Comparison of ENCODE assay signal across 13 mouse cellular contexts in genomic region chr1:51895961-51896360, GRCm38 (mm10). TPM values are rescaled to one million over a fixed set of nuclear protein-coding genes. Genes with fewer than 3 reads are reported as not detected.
DNase-seq lines count a peak whose midpoint lies in the region; ATAC-seq and TF ChIP-seq lines count a peak whose summit lies in the region.
"Had no signal": no experiment of that assay in that cellular context is flagged by ENCODE, and none has a peak within 500 bp of the region (broad histone marks: within the 10 kb centered on the region; RNA-seq: fewer than 3 reads in every experiment).

No protein-coding gene starts in this region.

- H3K9ac ChIP-seq in forebrain, embryonic 12.5 days, result no peak overlapping the region
- H3K9ac ChIP-seq in forebrain, postnatal 0 days, result no peak overlapping the region
- 0 out of 2 replicates have a peak overlapping the region, but pooled peaks have one; percentile 21 for H3K9ac ChIP-seq in liver, postnatal 0 days (replicated peaks)
- no peak overlapping the region for H3K9ac ChIP-seq in liver, embryonic 12.5 days
- no peak overlapping the region for H3K9ac ChIP-seq in stomach, embryonic 15.5 days
- H3K9ac ChIP-seq in stomach, postnatal 0 days (ENCODE audit: low read length), result no peak overlapping the region
- H3K9ac ChIP-seq: intestine, embryonic 15.5 days; limb, embryonic 12.5 days had no signal

- no peak overlapping the region for H3K4me3 ChIP-seq in forebrain, embryonic 12.5 days (replicated peaks)
- no peak overlapping the region for H3K4me3 ChIP-seq in forebrain, postnatal 0 days (ENCODE audit: low read depth, low read length)
- peak overlapping the region; percentile 15 for H3K4me3 ChIP-seq in liver, postnatal 0 days (ENCODE audit: low read depth, low read length)
- no peak overlapping the region for H3K4me3 ChIP-seq in liver, embryonic 12.5 days
- no peak overlapping the region for H3K4me3 ChIP-seq in stomach, embryonic 15.5 days (replicated peaks)
- no peak overlapping the region for H3K4me3 ChIP-seq in stomach, postnatal 0 days (ENCODE audit: low read depth, low read length)
- H3K4me3 ChIP-seq: intestine, embryonic 15.5 days; limb, embryonic 12.5 days had no signal

- no peak for TF ChIP-seq CTCF in forebrain, postnatal 0 days (IDR thresholded peaks at IDR 0.05; ENCODE audit: low read depth)
- no peak for TF ChIP-seq CTCF in liver, postnatal 0 days (IDR thresholded peaks at IDR 0.05; ENCODE audit: low read depth)
- TF ChIP-seq CTCF in stomach, postnatal 0 days (IDR thresholded peaks at IDR 0.05; ENCODE audit: low read depth), result no peak

- peak; percentile 39; the same call in 1 of the 2 replicates for ATAC-seq in forebrain, embryonic 12.5 days (ENCODE audit: low FRiP score)
- no peak for ATAC-seq in forebrain, postnatal 0 days
- ATAC-seq in liver, postnatal 0 days, result peak; percentile 70
- ATAC-seq in liver, embryonic 12.5 days, result no peak
- ATAC-seq in stomach, embryonic 15.5 days (ENCODE audit: insufficient read depth, low FRiP score, low read depth), result 0 out of 2 replicates have a peak, but pooled peaks have one; percentile 28
- ATAC-seq in stomach, postnatal 0 days (ENCODE audit: low FRiP score, low TSS enrichment), result no peak
- ATAC-seq: intestine, embryonic 15.5 days had no signal

- WGBS in forebrain, embryonic 12.5 days, result 23% methylated on average over 10 of the region's 10 CpGs
- WGBS in forebrain, postnatal 0 days, result 29% methylated on average over 10 of the region's 10 CpGs
- 52% methylated on average over 10 of the region's 10 CpGs for WGBS in liver, postnatal 0 days (ENCODE audit: insufficient replicate concordance)
- WGBS in liver, embryonic 12.5 days (ENCODE audit: insufficient replicate concordance), result 63% methylated on average over 10 of the region's 10 CpGs
- 51% methylated on average over 10 of the region's 10 CpGs for WGBS in stomach, embryonic 15.5 days
- 46% methylated on average over 10 of the region's 10 CpGs for WGBS in stomach, postnatal 0 days

- H3K9me3 ChIP-seq in forebrain, embryonic 12.5 days, result no peaks in the 10 kb centered on the region
- H3K9me3 ChIP-seq in forebrain, postnatal 0 days (ENCODE audit: low read length), result no peaks in the 10 kb centered on the region
- H3K9me3 ChIP-seq in liver, postnatal 0 days (ENCODE audit: low read length), result no peaks in the 10 kb centered on the region
- no peaks in the 10 kb centered on the region for H3K9me3 ChIP-seq in liver, embryonic 12.5 days (replicated peaks)
- H3K9me3 ChIP-seq in stomach, embryonic 15.5 days, result no peaks in the 10 kb centered on the region
- H3K9me3 ChIP-seq in stomach, postnatal 0 days (ENCODE audit: control insufficient read depth, low read length), result no peaks in the 10 kb centered on the region
- H3K9me3 ChIP-seq: intestine, embryonic 15.5 days; limb, embryonic 12.5 days had no signal

- TF ChIP-seq EP300 in liver, postnatal 0 days (IDR thresholded peaks at IDR 0.05; ENCODE audit: low read depth), result no peak
- no peak for TF ChIP-seq EP300 in stomach, postnatal 0 days (optimal IDR thresholded peaks at IDR 0.05)

- no peaks in the 10 kb centered on the region for H3K36me3 ChIP-seq in forebrain, embryonic 12.5 days (replicated peaks)
- no peaks in the 10 kb centered on the region for H3K36me3 ChIP-seq in forebrain, postnatal 0 days (ENCODE audit: insufficient read depth)
- no peaks in the 10 kb centered on the region for H3K36me3 ChIP-seq in liver, postnatal 0 days (replicated peaks; ENCODE audit: insufficient read depth, low read length)
- no peaks in the 10 kb centered on the region for H3K36me3 ChIP-seq in liver, embryonic 12.5 days
- H3K36me3 ChIP-seq in stomach, embryonic 15.5 days, result no peaks in the 10 kb centered on the region
- no peaks in the 10 kb centered on the region for H3K36me3 ChIP-seq in stomach, postnatal 0 days (ENCODE audit: control insufficient read depth, insufficient read depth, low read length)
- H3K36me3 ChIP-seq: intestine, embryonic 15.5 days had no signal

- H3K27me3 ChIP-seq in forebrain, embryonic 12.5 days, result no peaks in the 10 kb centered on the region
- no peaks in the 10 kb centered on the region for H3K27me3 ChIP-seq in forebrain, postnatal 0 days (ENCODE audit: insufficient read depth, low read length)
- no peaks in the 10 kb centered on the region for H3K27me3 ChIP-seq in liver, postnatal 0 days (ENCODE audit: insufficient read depth, low read length)
- H3K27me3 ChIP-seq in liver, embryonic 12.5 days (replicated peaks), result no peaks in the 10 kb centered on the region
- H3K27me3 ChIP-seq in stomach, embryonic 15.5 days (replicated peaks), result no peaks in the 10 kb centered on the region
- no peaks in the 10 kb centered on the region for H3K27me3 ChIP-seq in stomach, postnatal 0 days (ENCODE audit: control insufficient read depth, insufficient read depth, low read length)
- H3K27me3 ChIP-seq: intestine, embryonic 15.5 days; limb, embryonic 12.5 days had no signal

- no peak for DNase-seq in forebrain, postnatal 0 days
- DNase-seq in liver, postnatal 0 days, result no peak
- DNase-seq in stomach, postnatal 0 days (ENCODE audit: low spot score), result no peak
- no peak for DNase-seq in natural killer cell, adult 2 months (ENCODE audit: low spot score in 2 of 2)
- DNase-seq: cerebellum, adult 8-10 months; heart, adult 18-20 months; lung, adult 2 months had no signal

- H3K4me2 ChIP-seq in forebrain, embryonic 12.5 days, result 0 out of 2 replicates have a peak overlapping the region, but pooled peaks have one; percentile 11
- no peak overlapping the region for H3K4me2 ChIP-seq in forebrain, postnatal 0 days (ENCODE audit: low read depth)
- peak overlapping the region; percentile 55 for H3K4me2 ChIP-seq in liver, postnatal 0 days (ENCODE audit: low read depth, low read length)
- no peak overlapping the region for H3K4me2 ChIP-seq in liver, embryonic 12.5 days
- no peak overlapping the region for H3K4me2 ChIP-seq in stomach, embryonic 15.5 days
- H3K4me2 ChIP-seq in stomach, postnatal 0 days (replicated peaks; ENCODE audit: low read depth), result no peak overlapping the region
- H3K4me2 ChIP-seq: intestine, embryonic 15.5 days; limb, embryonic 12.5 days had no signal

- H3K4me1 ChIP-seq in forebrain, embryonic 12.5 days, result peaks cover 34% of the 10 kb centered on the region
- H3K4me1 ChIP-seq in forebrain, postnatal 0 days (ENCODE audit: insufficient read depth), result 0 out of 2 replicates have a peak, but pooled peaks cover 4% of the 10 kb centered on the region
- peaks cover 24% of the 10 kb centered on the region for H3K4me1 ChIP-seq in liver, postnatal 0 days (ENCODE audit: insufficient read depth)
- peaks cover 28% of the 10 kb centered on the region for H3K4me1 ChIP-seq in liver, embryonic 12.5 days
- peaks cover 21% of the 10 kb centered on the region; the same call in 1 of the 2 replicates for H3K4me1 ChIP-seq in stomach, embryonic 15.5 days
- H3K4me1 ChIP-seq in stomach, postnatal 0 days (replicated peaks; ENCODE audit: control insufficient read depth, insufficient read depth), result peaks cover 2% of the 10 kb centered on the region

- H3K27ac ChIP-seq in forebrain, embryonic 12.5 days, result no peak overlapping the region
- no peak overlapping the region for H3K27ac ChIP-seq in forebrain, postnatal 0 days (ENCODE audit: low read depth, low read length)
- peak overlapping the region; percentile 57 for H3K27ac ChIP-seq in liver, postnatal 0 days (ENCODE audit: low read depth)
- H3K27ac ChIP-seq in liver, embryonic 12.5 days, result no peak overlapping the region
- no peak overlapping the region for H3K27ac ChIP-seq in stomach, embryonic 15.5 days
- H3K27ac ChIP-seq in stomach, postnatal 0 days (replicated peaks), result no peak overlapping the region
- H3K27ac ChIP-seq: intestine, embryonic 15.5 days; limb, embryonic 12.5 days had no signal

RNA-seq across cellular contexts. Expression of gene Myo1b, which starts 19.9 kb away (rescaled TPM):
- polyA plus RNA-seq in forebrain, embryonic 12.5 days (2016; fragmentation: Nextera tagmentation; extraction: Ambion mirVana), result 114 and 117 TPM in 2 replicates
- 44.4 and 53.0 TPM in 2 replicates for total RNA-seq in forebrain, postnatal 0 days (2014; rRNA removed)
- polyA plus RNA-seq in forebrain, postnatal 0 days (2015; fragmentation: Nextera tagmentation; extraction: Ambion mirVana), result 37.0 and 47.4 TPM in 2 replicates
- 10.7 and 12.6 TPM in 2 replicates for polyA plus RNA-seq in liver, postnatal 0 days (2015; fragmentation: Nextera tagmentation; extraction: Ambion mirVana)
- polyA plus RNA-seq in liver, embryonic 12.5 days (2016; fragmentation: Nextera tagmentation; extraction: Ambion mirVana), result 12.0 and 13.2 TPM in 2 replicates
- 63.0 and 63.8 TPM in 2 replicates for polyA plus RNA-seq in stomach, embryonic 15.5 days (2015; fragmentation: Nextera tagmentation; extraction: Ambion mirVana)
- 31.7 and 38.3 TPM in 2 replicates for polyA plus RNA-seq in stomach, postnatal 0 days (2015; fragmentation: Nextera tagmentation; extraction: Ambion mirVana)
- total RNA-seq: MEL had no signal

Comparison
In these comparisons a context has a peak if more than half of its experiments do, and no peak if none do; other contexts are left out.
1. ATAC-seq: peak in forebrain, embryonic 12.5 days (single experiment), liver, postnatal 0 days (single experiment) and stomach, embryonic 15.5 days (single experiment); none in forebrain, postnatal 0 days (single experiment), liver, embryonic 12.5 days (single experiment) and stomach, postnatal 0 days (single experiment).
2. H3K4me2 ChIP-seq: peak in forebrain, embryonic 12.5 days (single experiment) and liver, postnatal 0 days (single experiment); none in forebrain, postnatal 0 days (single experiment), liver, embryonic 12.5 days (single experiment), stomach, embryonic 15.5 days (single experiment) and stomach, postnatal 0 days (single experiment).